Mouse (Mus musculus) gastrocnemius, adult 8-10 months (tissue): ENCODE results near the gene Alkbh2. TPM values are rescaled to one million over a fixed set of nuclear protein-coding genes. Genes with fewer than 3 reads are reported as not detected.

Source experiments
- DNase-seq, 2 experiments: peaks; one replicate each; pipeline ENCODE4 v3.0.0; 2022; ENCODE audit warnings: low spot score in 2 of 2
- total RNA-seq, 4 experiments: library from RNA; stranded (reverse); gene quantifications; 2 replicates each; pipeline ENCODE4 v1.2.4; 2022

The Alkbh2 gene
- total RNA-seq, 4 experiments from 2014 or later: 0.67 to 1.2 (median 0.94) TPM; not detected in 1

- peak; percentile 54 to 72 for DNase-seq
These were observed 18.2 kb upstream of the Alkbh2 start, which contains the start of gene Acacb for GRCm38 (mm10) chr5:114146028-114146888. TSS of gene Acacb (plus strand) at chr5:114146535.

- peak in 1 of 2 experiments; percentile 45 for DNase-seq
These were observed 11.2 kb upstream of the Alkbh2 start for GRCm38 (mm10) chr5:114139175-114139574.

GRCm38 (mm10) chr5:114138277-114139164 is 10.5 kb upstream of the Alkbh2 start:
- DNase-seq: no peak

GRCm38 (mm10) chr5:114137481-114138276 is 9.7 kb upstream of the Alkbh2 start:
- DNase-seq: no peak

- no peak for DNase-seq
These were observed 7.5 kb upstream of the Alkbh2 start for GRCm38 (mm10) chr5:114135516-114135915.

- DNase-seq: peak in 1 of 2 experiments; percentile 44
These were observed 6.1 kb upstream of the Alkbh2 start for GRCm38 (mm10) chr5:114134091-114134534.

- no peak for DNase-seq
These were observed 4.8 kb upstream of the Alkbh2 start for GRCm38 (mm10) chr5:114132841-114133240.

GRCm38 (mm10) chr5:114131521-114131840 is 3.5 kb upstream of the Alkbh2 start:
- peak; percentile 65 to 69 for DNase-seq

- peak; percentile 85 to 86 for DNase-seq
These were observed 2.9 kb upstream of the Alkbh2 start for GRCm38 (mm10) chr5:114130698-114131520.

- peak in 1 of 2 experiments; percentile 34 for DNase-seq
These were observed 2.2 kb upstream of the Alkbh2 start, which contains the start of gene Ung for GRCm38 (mm10) chr5:114130211-114130605. TSS of gene Ung (plus strand) at chr5:114130386.

- no peak for DNase-seq
These were observed 1.7 kb upstream of the Alkbh2 start for GRCm38 (mm10) chr5:114129550-114130210.

GRCm38 (mm10) chr5:114126499-114127244 is 1.3 kb downstream of the Alkbh2 start:
- no peak for DNase-seq

GRCm38 (mm10) chr5:114126008-114126407 is 2.0 kb downstream of the Alkbh2 start:
- DNase-seq: no peak

GRCm38 (mm10) chr5:114119806-114120205 is 8.2 kb downstream of the Alkbh2 start:
- DNase-seq: no peak

- DNase-seq: no peak
These were observed 11.4 kb downstream of the Alkbh2 start for GRCm38 (mm10) chr5:114116586-114116985.

- no peak for DNase-seq
These were observed 13.0 kb downstream of the Alkbh2 start for GRCm38 (mm10) chr5:114115030-114115429.

GRCm38 (mm10) chr5:114113334-114113733 is 14.7 kb downstream of the Alkbh2 start:
- DNase-seq: no peak

- no peak for DNase-seq
These were observed 21.6 kb downstream of the Alkbh2 start for GRCm38 (mm10) chr5:114106391-114106935.

- DNase-seq: no peak
These were observed 25.2 kb downstream of the Alkbh2 start for GRCm38 (mm10) chr5:114102807-114103206.
